8 mouse cellular contexts compared by ENCODE assay signal in the genomic region with DNA sequence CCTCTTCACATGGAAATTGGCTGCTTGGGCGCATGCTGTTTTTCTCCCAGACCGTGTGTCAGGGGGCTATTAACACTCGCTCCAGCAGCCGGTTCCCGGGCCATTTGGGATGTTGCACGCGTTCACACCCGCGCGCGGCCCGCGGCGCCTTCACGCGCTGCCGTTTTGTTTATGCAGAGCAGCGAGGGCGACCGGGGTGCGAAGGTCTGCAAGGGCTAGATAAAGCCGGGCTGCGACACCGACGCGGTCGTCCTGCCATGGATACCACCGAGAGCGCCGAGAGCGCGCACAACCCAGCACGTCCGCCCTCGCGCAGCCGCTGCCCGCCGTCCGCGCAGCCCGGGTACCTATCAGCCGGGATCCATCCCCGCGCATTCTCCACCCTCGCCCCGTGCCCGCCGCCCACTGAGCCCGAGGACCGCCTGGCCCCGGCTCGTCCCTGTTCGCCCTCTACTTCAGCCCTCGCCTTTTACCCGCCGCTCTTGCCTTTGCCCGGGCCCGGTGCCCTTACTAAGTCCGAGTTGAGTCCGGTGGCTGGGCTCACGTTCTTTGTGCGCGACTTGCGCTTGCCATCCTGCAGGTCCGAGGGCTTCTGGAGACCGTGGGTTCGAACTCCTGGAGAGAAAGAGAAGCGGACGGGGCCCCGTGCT. TPM values are rescaled to one million over a fixed set of nuclear protein-coding genes. Genes with fewer than 3 reads are reported as not detected.
A peak's percentile ranks its signal among the peaks of the same experiment; 100 is the strongest.
DNase-seq lines count a peak whose midpoint lies in the region; ATAC-seq and TF ChIP-seq lines count a peak whose summit lies in the region.

A gene (plus strand): TSS at position 250 of the 650 bp plus-strand sequence.

- no peaks in the 10 kb centered on the region for H3K36me3 ChIP-seq in kidney, adult 2 months (ENCODE audit: control insufficient read depth, insufficient read depth, low read length)
- H3K36me3 ChIP-seq in forebrain, postnatal 0 days (ENCODE audit: insufficient read depth) = no peaks in the 10 kb centered on the region
- no peaks in the 10 kb centered on the region for H3K36me3 ChIP-seq in midbrain, embryonic 13.5 days

- peak; percentile 80 for ATAC-seq in forebrain, postnatal 0 days
- peak; percentile 91 for ATAC-seq in midbrain, embryonic 13.5 days

- WGBS in kidney, adult 2 months = 2% methylated on average over 70 of the region's 71 CpGs
- WGBS in cerebellum, adult 2 months = under 1% methylated on average over 71 of the region's 71 CpGs
- 3% methylated on average over 69 of the region's 71 CpGs for WGBS in forebrain, postnatal 0 days
- WGBS in midbrain, embryonic 13.5 days = under 1% methylated on average over 71 of the region's 71 CpGs

- no peak within 1 kb of the TSS for H3K4me3 ChIP-seq in kidney, adult 2 months (ENCODE audit: insufficient read depth, low read depth, low read length)
- peak within 1 kb of the TSS; percentile 85 for H3K4me3 ChIP-seq in cerebellum, adult 2 months (replicated peaks; ENCODE audit: insufficient read depth, low read depth, low read length)
- peak within 1 kb of the TSS; percentile 64 for H3K4me3 ChIP-seq in forebrain, postnatal 0 days (ENCODE audit: low read depth, low read length)
- peak within 1 kb of the TSS; percentile 62 for H3K4me3 ChIP-seq in midbrain, embryonic 13.5 days (replicated peaks)

- TF ChIP-seq POLR2A in kidney, adult 2 months (IDR thresholded peaks at IDR 0.05; ENCODE audit: low read depth, low read length) = no peak
- TF ChIP-seq POLR2A in cerebellum, adult 2 months (IDR thresholded peaks at IDR 0.05; ENCODE audit: borderline replicate concordance, insufficient read depth, low read length) = peak; percentile 60

- no peak for TF ChIP-seq CTCF in kidney, adult 2 months (conservative IDR thresholded peaks at IDR 0.05; ENCODE audit: insufficient read depth, insufficient read length, low read depth, low read length)
- no peak for TF ChIP-seq CTCF in cerebellum, adult 2 months (IDR thresholded peaks at IDR 0.05; ENCODE audit: borderline replicate concordance, insufficient read depth, low read depth, low read length)
- no peak for TF ChIP-seq CTCF in forebrain, postnatal 0 days (IDR thresholded peaks at IDR 0.05; ENCODE audit: low read depth)

- no peaks in the 10 kb centered on the region; the same call in 1 of the 2 replicates for H3K27me3 ChIP-seq in kidney, adult 2 months (replicated peaks; ENCODE audit: control insufficient read depth, insufficient read depth, low read length)
- H3K27me3 ChIP-seq in cerebellum, adult 2 months (ENCODE audit: control insufficient read depth, insufficient read depth, low read length) = no peaks in the 10 kb centered on the region
- no peaks in the 10 kb centered on the region for H3K27me3 ChIP-seq in forebrain, postnatal 0 days (ENCODE audit: insufficient read depth, low read length)
- H3K27me3 ChIP-seq in midbrain, embryonic 13.5 days = peaks cover 37% of the 10 kb centered on the region

- H3K9ac ChIP-seq in forebrain, postnatal 0 days = peak within 1 kb of the TSS; percentile 65
- H3K9ac ChIP-seq in midbrain, embryonic 13.5 days (replicated peaks) = peak within 1 kb of the TSS; percentile 78

- H3K27ac ChIP-seq in kidney, adult 2 months (ENCODE audit: insufficient read depth, low read depth, low read length) = no peak within 1 kb of the TSS
- H3K27ac ChIP-seq in cerebellum, adult 2 months (ENCODE audit: insufficient read depth, low read length) = peak within 1 kb of the TSS; percentile 88
- H3K27ac ChIP-seq in forebrain, postnatal 0 days (ENCODE audit: low read depth, low read length) = peak within 1 kb of the TSS; percentile 46; the same call in 1 of the 2 replicates
- peak within 1 kb of the TSS; percentile 56 for H3K27ac ChIP-seq in midbrain, embryonic 13.5 days

- DNase-seq in kidney, postnatal 10 days = peak; percentile 12
- DNase-seq in kidney, adult 2 months = no peak
- peak; percentile 76 to 83 for DNase-seq in cerebellum, adult 2 months
- DNase-seq in forebrain, postnatal 0 days = peak; percentile 61
- DNase-seq in layer of hippocampus, postnatal 14 days (ENCODE audit: low spot score in 2 of 2) = peak; percentile 27 to 52
- DNase-seq in urinary bladder, postnatal 25 days (ENCODE audit: low spot score) = no peak
- DNase-seq in urinary bladder, adult 2 months (ENCODE audit: low spot score) = no peak

- H3K4me2 ChIP-seq in forebrain, postnatal 0 days (ENCODE audit: low read depth) = peak within 1 kb of the TSS; percentile 85
- peak within 1 kb of the TSS; percentile 84 for H3K4me2 ChIP-seq in midbrain, embryonic 13.5 days (replicated peaks)

- no peaks in the 10 kb centered on the region for H3K9me3 ChIP-seq in forebrain, postnatal 0 days (ENCODE audit: low read length)
- H3K9me3 ChIP-seq in midbrain, embryonic 13.5 days = no peaks in the 10 kb centered on the region

- no peaks in the 10 kb centered on the region for H3K4me1 ChIP-seq in kidney, adult 2 months (ENCODE audit: control insufficient read depth, insufficient read depth, low read length)
- H3K4me1 ChIP-seq in cerebellum, adult 2 months (ENCODE audit: control insufficient read depth, insufficient read depth, low read length) = peaks cover 11% of the 10 kb centered on the region; the same call in 1 of the 2 replicates
- peaks cover 9% of the 10 kb centered on the region; the same call in 1 of the 2 replicates for H3K4me1 ChIP-seq in forebrain, postnatal 0 days (ENCODE audit: insufficient read depth)
- peaks cover 17% of the 10 kb centered on the region; the same call in 1 of the 2 replicates for H3K4me1 ChIP-seq in midbrain, embryonic 13.5 days (replicated peaks)

RNA-seq across cellular contexts. Expression of the gene that starts here (rescaled TPM):
- not detected in 2 replicates for polyA plus RNA-seq in kidney, adult 2 months (2012; rRNA removed)
- polyA plus RNA-seq in cerebellum, adult 2 months (2012; rRNA removed) = 10.0 and 13.2 TPM in 2 replicates
- total RNA-seq in forebrain, postnatal 0 days (2014; rRNA removed) = 3.5 and 5.6 TPM in 2 replicates
- 13.0 and 13.2 TPM in 2 replicates for polyA plus RNA-seq in forebrain, postnatal 0 days (2015; fragmentation: Nextera tagmentation; extraction: Ambion mirVana)
- total RNA-seq in layer of hippocampus, postnatal 14 days (2021) = 1 to 10 TPM; 7.3 to 9.3 TPM
- 6.2 and 6.4 TPM in 2 replicates for polyA plus RNA-seq in midbrain, embryonic 13.5 days (2015; fragmentation: Nextera tagmentation; extraction: Ambion mirVana)
- polyA plus RNA-seq in urinary bladder, adult 2 months (2012; rRNA removed) = not detected in 2 replicates

Comparison
In these comparisons a context has a peak if more than half of its experiments do, and no peak if none do; other contexts are left out.
1. DNase-seq: peak in kidney, postnatal 10 days (single experiment), cerebellum, adult 2 months (2 of 2), forebrain, postnatal 0 days (single experiment) and layer of hippocampus, postnatal 14 days (2 of 2); none in kidney, adult 2 months (single experiment), urinary bladder, postnatal 25 days (single experiment) and urinary bladder, adult 2 months (single experiment).